Mouse (Mus musculus) inflammation-experienced regulatory T-cells, adult 6 months (primary cell): ENCODE data around the gene Olfr742. TPM values are rescaled to one million over a fixed set of nuclear protein-coding genes. Genes with fewer than 3 reads are reported as not detected.

Experiments used
- ATAC-seq: one replicate; pipeline ENCODE4 v1.8.0; 2017
- polyA plus RNA-seq, 3 experiments: library from polyadenylated mRNA; unstranded; fragments of 100-300 nt; shearing (Covaris generic); gene quantifications; one replicate each; pipeline ENCODE4 v1.2.1; 2017

The Olfr742 gene
- not detected for polyA plus RNA-seq

DNA sequence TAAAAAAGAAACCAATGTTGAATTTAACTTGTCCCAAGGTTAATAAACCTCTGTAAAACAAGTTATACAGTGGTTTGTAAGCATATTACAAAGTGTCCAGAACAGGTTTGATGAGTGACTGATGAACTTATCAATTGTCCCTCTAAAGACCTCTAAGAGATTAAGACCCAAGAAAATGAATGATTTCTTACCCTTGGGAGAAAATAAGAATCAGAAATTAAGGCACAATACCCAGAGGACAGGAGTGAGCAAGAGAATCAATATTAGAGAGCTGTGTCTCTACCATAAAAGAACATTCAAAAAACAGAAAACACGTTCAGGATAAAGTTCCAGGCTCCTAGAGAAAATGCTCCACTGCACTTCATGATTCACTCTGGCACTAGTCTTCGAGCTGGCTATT lies at the start of gene Olfr742:
Olfr742 (plus strand) TSS at position 301 of the 400 bp plus-strand sequence.
- ATAC-seq: no peak

DNA sequence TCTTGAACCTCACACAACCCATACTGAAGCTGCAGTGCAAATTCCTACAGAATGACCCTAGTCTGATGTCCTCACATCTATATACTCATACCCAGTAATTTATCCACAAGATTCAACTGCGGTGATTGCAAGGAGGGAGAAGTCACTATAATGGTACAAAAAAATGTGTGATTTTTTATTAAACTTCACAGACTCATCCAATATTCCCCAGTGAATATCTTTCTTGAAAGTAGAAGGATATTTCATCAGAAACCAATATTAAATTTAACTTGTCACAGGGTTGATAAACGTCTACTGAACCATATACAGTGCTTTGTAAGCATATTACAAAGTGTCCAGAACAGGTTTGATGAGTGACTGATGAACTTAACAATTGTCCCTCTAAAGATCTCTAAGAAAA lies 31.0 kb upstream of the Olfr742 start, which contains the start of gene Olfr741:
Olfr741 (plus strand) TSS at position 301 of the 400 bp plus-strand sequence.
- no peak for ATAC-seq

DNA sequence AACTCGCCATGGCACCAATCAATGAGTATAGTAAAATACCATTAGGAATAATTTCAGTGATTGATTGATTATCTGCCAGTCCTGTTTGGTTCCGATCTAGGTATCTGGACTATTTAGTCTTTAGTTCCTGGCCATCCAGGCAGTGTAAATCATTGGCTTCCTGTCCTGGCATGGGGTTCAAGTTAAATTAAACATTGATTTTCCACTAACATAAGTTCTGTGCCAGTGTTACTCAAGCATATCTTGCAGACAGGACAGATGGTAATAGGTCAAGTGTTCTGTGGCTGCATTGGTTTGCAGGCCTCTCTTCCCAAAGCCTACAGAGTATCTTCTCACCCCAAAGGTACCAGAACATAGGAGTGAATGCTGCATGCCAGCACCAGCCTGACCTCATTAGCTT lies 25.0 kb upstream of the Olfr742 start:
- no peak for ATAC-seq

DNA sequence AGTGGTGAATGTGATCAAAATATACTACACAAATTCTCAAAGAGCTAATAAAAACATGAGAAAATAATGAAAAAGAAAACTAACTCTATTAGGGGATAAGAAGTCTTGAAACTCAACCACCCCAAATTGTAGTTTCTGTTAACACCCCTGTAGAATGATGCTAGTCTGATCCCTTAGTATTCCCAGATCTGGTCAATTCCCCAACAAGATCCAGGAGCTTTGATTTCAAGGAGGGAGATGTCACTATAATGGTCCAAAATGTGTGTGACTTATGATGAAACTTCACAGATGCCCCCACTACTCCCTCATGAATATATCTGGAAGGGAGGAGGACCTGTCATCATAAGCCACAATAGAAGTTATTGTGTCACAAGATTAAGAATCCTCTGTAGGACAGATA lies 18.1 kb downstream of the Olfr742 start, which contains the start of gene Olfr743:
Olfr743 (plus strand) TSS at position 301 of the 400 bp plus-strand sequence.
- no peak for ATAC-seq

DNA sequence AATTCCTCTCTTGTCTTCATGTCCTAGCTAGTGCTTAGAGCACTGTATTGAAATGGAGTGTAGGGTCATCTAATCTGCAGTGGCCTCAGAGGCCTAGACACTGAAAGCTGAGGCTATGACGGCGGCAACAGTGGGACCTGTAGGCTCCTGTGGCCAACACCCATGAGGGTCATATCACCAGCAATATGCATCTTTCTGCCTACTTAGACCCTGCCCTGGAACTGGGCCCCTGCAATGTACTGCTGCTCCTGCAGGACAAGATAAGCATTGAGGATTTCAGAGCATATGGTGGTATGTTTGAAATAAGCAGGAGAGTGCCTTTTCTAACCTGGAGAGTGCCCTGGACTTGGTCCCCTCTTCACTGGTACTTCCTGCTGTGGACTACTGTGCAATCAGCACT lies 49.3 kb downstream of the Olfr742 start:
- ATAC-seq: no peak

Other genes starting within 250 kb of the Olfr742 start
- not detected for gene Olfr732, start 219.4 kb upstream of the Olfr742 start, polyA plus RNA-seq
- gene Olfr733, start 202.1 kb upstream of the Olfr742 start, polyA plus RNA-seq: not detected
- not detected for gene Olfr734, start 176.8 kb upstream of the Olfr742 start, polyA plus RNA-seq
- not detected for gene Olfr735, start 154.7 kb upstream of the Olfr742 start, polyA plus RNA-seq
- under 1 TPM in 1 of 3 experiments, not detected in 2; 0.20 TPM for gene Tlr11, start 145.7 kb upstream of the Olfr742 start, polyA plus RNA-seq
- gene Olfr736, start 122.4 kb upstream of the Olfr742 start, polyA plus RNA-seq: not detected
- gene Olfr738, start 96.0 kb upstream of the Olfr742 start, polyA plus RNA-seq: not detected
- gene Olfr739, start 85.0 kb upstream of the Olfr742 start, polyA plus RNA-seq: not detected
- gene Olfr740, start 58.1 kb upstream of the Olfr742 start, polyA plus RNA-seq: not detected
- not detected for gene Olfr741, start 30.9 kb upstream of the Olfr742 start, polyA plus RNA-seq
- not detected for gene Olfr743, start 18.2 kb downstream of the Olfr742 start, polyA plus RNA-seq
- gene Olfr744, start 111.3 kb downstream of the Olfr742 start, polyA plus RNA-seq: not detected
- gene Olfr745, start 135.8 kb downstream of the Olfr742 start, polyA plus RNA-seq: not detected
- not detected for gene Olfr746, start 143.5 kb downstream of the Olfr742 start, polyA plus RNA-seq
- gene Olfr747, start 189.6 kb downstream of the Olfr742 start, polyA plus RNA-seq: not detected
- under 1 TPM in 1 of 3 experiments, not detected in 2; 0.15 TPM for gene Olfr748, start 203.8 kb downstream of the Olfr742 start, polyA plus RNA-seq
- not detected for gene Olfr749, start 241.5 kb downstream of the Olfr742 start, polyA plus RNA-seq